In genomic region chr4:31583495-31583894, GRCm38 (mm10) we compare ENCODE assay signal across 21 mouse cellular contexts.
"Had no signal": no experiment of that assay in that cellular context is flagged by ENCODE, and none has a peak within 500 bp of the region (broad histone marks: within the 10 kb centered on the region; RNA-seq: fewer than 3 reads in every experiment).

No protein-coding gene starts in this region.

- DNase-seq: gastrocnemius, postnatal 14 days; gastrocnemius, postnatal 36 days; heart, adult 11 months; heart, adult 2 months; heart, postnatal 14 days; heart, postnatal 36 days; kidney, adult 11 months; kidney, adult 9 months; kidney, postnatal 36 days; layer of hippocampus, postnatal 36 days had no signal

- H3K4me1 ChIP-seq: heart, embryonic 13.5 days; heart, embryonic 15.5 days; hindbrain, embryonic 13.5 days; hindbrain, embryonic 15.5 days; limb, embryonic 13.5 days; limb, embryonic 15.5 days; liver, embryonic 12.5 days had no signal

- ATAC-seq: hindbrain, postnatal 0 days; intestine, embryonic 16.5 days; liver, embryonic 12.5 days had no signal

- H3K36me3 ChIP-seq: heart, embryonic 13.5 days; heart, embryonic 15.5 days; hindbrain, embryonic 13.5 days; hindbrain, embryonic 15.5 days; limb, embryonic 13.5 days; limb, embryonic 15.5 days; liver, embryonic 12.5 days had no signal

- H3K4me3 ChIP-seq: heart, adult 2 months; heart, embryonic 13.5 days; heart, embryonic 15.5 days; hindbrain, embryonic 13.5 days; hindbrain, embryonic 15.5 days; limb, embryonic 13.5 days; limb, embryonic 15.5 days; liver, embryonic 12.5 days had no signal

- H3K4me2 ChIP-seq: heart, embryonic 11.5 days; heart, embryonic 13.5 days; heart, embryonic 15.5 days; hindbrain, embryonic 13.5 days; hindbrain, embryonic 15.5 days; limb, embryonic 13.5 days; limb, embryonic 15.5 days; liver, embryonic 12.5 days had no signal

- H3K27ac ChIP-seq: heart, adult 2 months; heart, embryonic 13.5 days; heart, embryonic 15.5 days; hindbrain, embryonic 13.5 days; hindbrain, embryonic 15.5 days; hindbrain, postnatal 0 days; limb, embryonic 13.5 days; limb, embryonic 15.5 days; liver, embryonic 12.5 days; liver, embryonic 14.5 days had no signal

- H3K27me3 ChIP-seq: heart, embryonic 13.5 days; heart, embryonic 15.5 days; hindbrain, embryonic 13.5 days; hindbrain, embryonic 15.5 days; limb, embryonic 13.5 days; limb, embryonic 15.5 days; liver, embryonic 12.5 days had no signal

- H3K9ac ChIP-seq: heart, embryonic 13.5 days; heart, embryonic 15.5 days; hindbrain, embryonic 13.5 days; hindbrain, embryonic 15.5 days; limb, embryonic 13.5 days; limb, embryonic 15.5 days; liver, embryonic 12.5 days; liver, embryonic 14.5 days had no signal

- H3K9me3 ChIP-seq: heart, embryonic 13.5 days; heart, embryonic 15.5 days; hindbrain, embryonic 13.5 days; hindbrain, embryonic 15.5 days; limb, embryonic 13.5 days; limb, embryonic 15.5 days; liver, embryonic 12.5 days had no signal
